Mouse (Mus musculus) midbrain, embryonic 16.5 days (tissue): ENCODE measurements around the gene Lat. TPM values are rescaled to one million over a fixed set of nuclear protein-coding genes. Genes with fewer than 3 reads are reported as not detected.

Experiments
- ATAC-seq: fragments of 200-750 bp; cut with Nextera tagmentation; 2 replicates; pipeline ENCODE4 v1.8.0; 2017; ENCODE audit warnings: moderate TSS enrichment
- H3K27ac ChIP-seq: fragments of 300-500 bp; sonication (generic); 2 replicates; pipeline ENCODE4 v1.5.1; 2014; ENCODE audit warnings: mild to moderate bottlenecking, low read length, mixed read lengths
- H3K27me3 ChIP-seq: fragments of 300-500 bp; sonication (generic); 2 replicates; pipeline ENCODE4 v1.6.1; 2014; ENCODE audit warnings: low read depth, low read length, mixed read lengths; ENCODE audit not compliant: control insufficient read depth, insufficient read depth
- H3K36me3 ChIP-seq: fragments of 300-500 bp; sonication (generic); 2 replicates; pipeline ENCODE4 v1.6.1; 2014; ENCODE audit warnings: mild to moderate bottlenecking, low read length, moderate library complexity, mixed read lengths; ENCODE audit not compliant: control insufficient read depth, insufficient read depth
- H3K4me1 ChIP-seq: fragments of 300-500 bp; sonication (generic); 2 replicates; pipeline ENCODE4 v1.6.1; 2014; ENCODE audit warnings: mild to moderate bottlenecking, low read length, mixed read lengths; ENCODE audit not compliant: control insufficient read depth, insufficient read depth
- H3K4me2 ChIP-seq: fragments of 300-500 bp; sonication (generic); 2 replicates; pipeline ENCODE4 v1.6.1; 2014; ENCODE audit warnings: mild to moderate bottlenecking, low read length, mixed read lengths
- H3K4me3 ChIP-seq: fragments of 300-500 bp; sonication (generic); 2 replicates; pipeline ENCODE4 v1.5.1; 2014; ENCODE audit warnings: low read depth, mild to moderate bottlenecking, low read length, moderate library complexity, mixed read lengths
- H3K9ac ChIP-seq: fragments of 300-500 bp; sonication (generic); 2 replicates; pipeline ENCODE4 v1.6.1; 2014; ENCODE audit warnings: low read depth, low read length, mixed read lengths
- H3K9me3 ChIP-seq: fragments of 300-500 bp; sonication (generic); replicated peaks from 2 replicates; pipeline ENCODE4 v1.6.1; 2014; ENCODE audit warnings: mild to moderate bottlenecking, low read length, mixed read lengths; ENCODE audit not compliant: control insufficient read depth, poor library complexity, severe bottlenecking
- WGBS: fragments of 180-500 bp; shearing (Covaris S2); extraction: QIAGEN DNeasy Blood & Tissue Kit; methylation state at CpG from one replicate; pipeline ENCODE4 v1.1.7; 2014; 5-methylcytosine and 5-hydroxymethylcytosine counted together
- polyA plus RNA-seq: library from polyadenylated mRNA; unstranded; fragments of >200 nt; fragmentation: Nextera tagmentation; extraction: Ambion mirVana; gene quantifications from 2 replicates; pipeline ENCODE4 v1.2.1, GENCODE M21; 2015

The Lat gene
- polyA plus RNA-seq, 1 experiment from 2014 or later: 0.87 TPM

GRCm38 (mm10) chr7:126348293-126348692, 21.1 kb downstream of the Lat start:
- ATAC-seq: no peak

GRCm38 (mm10) chr7:126347098-126347497, 22.3 kb downstream of the Lat start:
- Histone ChIP-seq H3K4me2 (no peak overlapping the region), H3K4me3 (no peak overlapping the region), H3K4me1 (no peaks in the 10 kb centered on the region), H3K9ac (no peak overlapping the region), H3K27me3 (no peaks in the 10 kb centered on the region), H3K9me3 (no peaks in the 10 kb centered on the region), H3K36me3 (no peaks in the 10 kb centered on the region), H3K27ac (no peak overlapping the region)
- ATAC-seq: no peak
- WGBS: 68% methylated on average over 1 of the region's 1 CpGs

More at GRCm38 (mm10) chr7:126348293-126348692, 21.1 kb downstream of the Lat start:
- no peak overlapping the region for H3K4me2 ChIP-seq
- no peaks in the 10 kb centered on the region for H3K36me3 ChIP-seq
- no peak overlapping the region for H3K9ac ChIP-seq
- H3K9me3 ChIP-seq: no peaks in the 10 kb centered on the region
- H3K27ac ChIP-seq: no peak overlapping the region
- H3K27me3 ChIP-seq: no peaks in the 10 kb centered on the region
- WGBS: 82% methylated on average over 8 of the region's 8 CpGs
- no peaks in the 10 kb centered on the region for H3K4me1 ChIP-seq
- H3K4me3 ChIP-seq: no peak overlapping the region

DNA sequence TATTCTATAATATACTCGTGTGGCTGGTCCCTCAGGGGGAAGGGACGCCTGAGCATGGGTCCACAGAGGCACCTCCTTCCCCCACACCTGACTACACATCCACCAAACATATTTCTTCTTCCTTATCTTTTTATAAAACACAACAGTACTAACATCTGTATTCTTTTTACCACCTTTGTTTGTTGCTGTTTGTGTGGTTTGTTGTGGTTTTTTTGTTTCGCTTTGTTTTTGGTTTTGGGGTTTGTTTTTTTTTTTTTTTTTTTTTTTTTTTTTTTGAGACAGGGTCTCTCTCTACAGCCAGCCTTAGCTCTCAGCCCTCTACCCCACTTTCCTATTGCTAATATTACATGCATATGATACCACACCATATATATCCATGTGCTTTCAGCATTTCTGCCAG, 23.4 kb downstream of the Lat start:
- no peak for ATAC-seq
- Histone ChIP-seq H3K4me1 (no peaks in the 10 kb centered on the region), H3K4me3 (no peak overlapping the region), H3K9me3 (no peaks in the 10 kb centered on the region), H3K27me3 (no peaks in the 10 kb centered on the region), H3K4me2 (no peak overlapping the region), H3K27ac (no peak overlapping the region), H3K36me3 (no peaks in the 10 kb centered on the region), H3K9ac (no peak overlapping the region)
- 49% methylated on average over 3 of the region's 3 CpGs for WGBS

DNA sequence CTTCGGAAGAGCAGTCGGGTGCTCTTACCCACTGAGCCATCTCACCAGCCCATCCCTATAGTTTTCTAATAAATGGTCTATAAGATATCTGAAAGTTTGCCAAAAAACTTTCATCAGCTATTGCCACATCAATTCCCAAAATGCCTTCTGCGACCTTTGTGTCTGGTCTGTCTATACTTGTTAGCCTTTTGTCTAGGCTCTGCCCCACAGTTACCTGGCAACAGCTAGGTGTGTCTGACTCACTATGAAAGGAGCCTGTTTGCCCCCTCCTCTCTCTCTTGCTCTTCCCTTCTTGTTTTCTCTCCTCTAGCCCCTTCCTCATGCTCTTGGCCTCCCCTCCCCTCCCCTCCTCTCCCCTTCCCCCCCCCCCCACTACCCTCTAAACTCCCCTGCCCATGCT, 23.8 kb downstream of the Lat start:
- Histone ChIP-seq H3K4me3 (no peak overlapping the region), H3K36me3 (no peaks in the 10 kb centered on the region), H3K9ac (no peak overlapping the region), H3K4me2 (no peak overlapping the region), H3K27ac (no peak overlapping the region), H3K9me3 (no peaks in the 10 kb centered on the region), H3K27me3 (no peaks in the 10 kb centered on the region), H3K4me1 (no peaks in the 10 kb centered on the region)
- ATAC-seq: no peak
- 69% methylated on average over 3 of the region's 3 CpGs for WGBS

DNA sequence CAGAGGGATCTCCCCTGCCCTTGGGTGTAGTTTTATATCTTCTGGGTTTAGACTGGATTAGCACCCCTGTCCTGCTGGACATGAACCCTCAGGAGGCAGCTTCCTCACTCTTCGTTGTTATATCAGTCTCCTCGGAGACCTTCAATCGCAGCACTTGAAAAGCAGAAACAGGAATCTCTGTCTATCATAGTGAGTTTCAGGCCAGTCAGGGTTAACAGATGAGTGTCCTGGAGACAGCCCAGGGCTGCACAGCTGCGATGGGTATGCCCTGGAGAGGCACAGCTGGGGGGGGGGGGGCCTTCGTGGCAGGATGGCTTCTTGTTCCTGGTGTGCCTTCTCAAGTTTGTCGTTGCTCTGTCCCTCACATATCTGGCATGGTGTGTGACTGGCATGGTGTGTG, 28.5 kb downstream of the Lat start:
- no peaks in the 10 kb centered on the region for H3K36me3 ChIP-seq
- no peak overlapping the region for H3K27ac ChIP-seq
- no peak overlapping the region for H3K4me2 ChIP-seq
- no peaks in the 10 kb centered on the region for H3K4me1 ChIP-seq
- no peak overlapping the region for H3K9ac ChIP-seq
- H3K9me3 ChIP-seq: no peaks in the 10 kb centered on the region
- no peak for ATAC-seq
- no peak overlapping the region for H3K4me3 ChIP-seq
- H3K27me3 ChIP-seq: no peaks in the 10 kb centered on the region
- 57% methylated on average over 6 of the region's 6 CpGs for WGBS

DNA sequence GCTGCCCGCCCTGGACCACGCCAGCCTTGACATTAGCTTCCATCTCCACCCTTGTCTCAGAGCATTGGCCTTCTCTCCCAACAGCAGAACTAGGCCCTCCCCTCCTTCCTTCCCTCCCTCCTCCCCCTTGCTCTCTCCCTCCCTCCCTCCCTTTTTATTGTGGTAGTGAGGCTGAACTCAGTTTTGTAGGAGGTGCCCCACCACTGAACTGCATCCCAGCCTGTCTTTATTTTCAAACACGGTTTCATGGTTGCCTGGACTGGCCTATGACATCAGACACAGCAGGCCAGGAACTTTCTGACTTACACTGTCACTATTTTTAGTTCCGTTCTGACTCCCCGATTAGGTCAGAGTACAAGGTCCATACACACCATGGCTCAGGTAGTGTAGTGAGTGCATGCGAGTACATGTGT, 29.2 kb downstream of the Lat start:
- Histone ChIP-seq H3K9ac (no peak overlapping the region), H3K4me1 (no peaks in the 10 kb centered on the region), H3K4me2 (no peak overlapping the region), H3K9me3 (no peaks in the 10 kb centered on the region), H3K27ac (no peak overlapping the region), H3K36me3 (no peaks in the 10 kb centered on the region), H3K4me3 (no peak overlapping the region), H3K27me3 (no peaks in the 10 kb centered on the region)
- 76% methylated on average over 6 of the region's 6 CpGs for WGBS
- ATAC-seq: no peak

- Histone ChIP-seq H3K36me3 (no peaks in the 10 kb centered on the region), H3K27ac (no peak overlapping the region), H3K4me1 (no peaks in the 10 kb centered on the region), H3K4me3 (no peak overlapping the region), H3K4me2 (no peak overlapping the region), H3K9ac (no peak overlapping the region), H3K9me3 (no peaks in the 10 kb centered on the region), H3K27me3 (no peaks in the 10 kb centered on the region)
- no peak for ATAC-seq
- WGBS: 82% methylated on average over 8 of the region's 8 CpGs
Observed at GRCm38 (mm10) chr7:126339521-126339971, 29.8 kb downstream of the Lat start.

DNA sequence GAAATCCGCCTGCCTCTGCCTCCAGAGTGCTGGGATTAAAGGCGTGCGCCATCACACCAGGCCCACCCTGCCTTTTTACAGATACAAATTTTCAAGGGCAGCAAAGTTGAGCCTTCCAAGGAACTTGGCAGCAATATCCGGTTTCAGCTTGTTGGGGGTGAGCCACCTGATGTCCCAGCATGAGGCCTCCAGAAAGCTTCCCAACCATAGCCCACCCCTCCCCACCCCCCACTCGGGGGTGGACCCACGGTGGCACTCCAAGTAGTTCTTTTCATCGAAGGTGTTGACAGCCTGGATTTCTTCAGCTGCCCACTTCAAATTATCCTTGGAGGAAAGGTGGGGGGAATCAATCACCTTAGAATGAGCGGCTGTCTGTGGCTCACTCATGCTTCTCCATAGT, 30.5 kb downstream of the Lat start:
- no peak overlapping the region for H3K4me3 ChIP-seq
- no peaks in the 10 kb centered on the region for H3K27me3 ChIP-seq
- no peaks in the 10 kb centered on the region for H3K4me1 ChIP-seq
- no peak overlapping the region for H3K4me2 ChIP-seq
- ATAC-seq: no peak
- H3K9ac ChIP-seq: no peak overlapping the region
- WGBS: 82% methylated on average over 8 of the region's 8 CpGs
- H3K36me3 ChIP-seq: no peaks in the 10 kb centered on the region
- no peaks in the 10 kb centered on the region for H3K9me3 ChIP-seq
- no peak overlapping the region for H3K27ac ChIP-seq

DNA sequence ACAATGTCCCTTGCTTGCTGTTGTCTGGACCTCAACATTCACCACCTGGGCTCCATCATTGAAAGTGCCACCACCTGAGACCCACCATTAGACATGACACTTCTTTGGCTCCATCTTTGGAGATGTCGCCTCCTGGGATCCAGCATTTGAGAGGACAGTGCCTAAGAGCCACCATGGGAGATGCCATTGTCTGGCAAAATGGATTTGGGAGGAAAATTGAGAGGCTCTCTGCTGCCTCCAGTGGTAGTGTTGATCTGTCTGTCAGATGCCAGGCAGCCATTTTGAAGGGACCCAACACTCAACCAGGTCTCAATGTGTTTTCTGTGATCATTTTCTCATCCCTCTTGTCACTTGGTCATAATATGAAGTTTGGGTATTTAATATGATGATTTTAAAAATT, 33.8 kb downstream of the Lat start:
- no peak overlapping the region for H3K4me3 ChIP-seq
- H3K4me2 ChIP-seq: no peak overlapping the region
- H3K9me3 ChIP-seq: no peaks in the 10 kb centered on the region
- H3K9ac ChIP-seq: no peak overlapping the region
- 97% methylated on average over 1 of the region's 1 CpGs for WGBS
- ATAC-seq: no peak
- H3K36me3 ChIP-seq: no peaks in the 10 kb centered on the region
- H3K4me1 ChIP-seq: no peaks in the 10 kb centered on the region
- H3K27me3 ChIP-seq: no peaks in the 10 kb centered on the region
- no peak overlapping the region for H3K27ac ChIP-seq

- 83% methylated on average over 3 of the region's 3 CpGs for WGBS
- H3K9ac ChIP-seq: no peak overlapping the region
- H3K27me3 ChIP-seq: no peaks in the 10 kb centered on the region
- no peaks in the 10 kb centered on the region for H3K36me3 ChIP-seq
- no peak for ATAC-seq
- no peak overlapping the region for H3K4me2 ChIP-seq
- H3K9me3 ChIP-seq: no peaks in the 10 kb centered on the region
- H3K27ac ChIP-seq: no peak overlapping the region
- H3K4me1 ChIP-seq: no peaks in the 10 kb centered on the region
- H3K4me3 ChIP-seq: no peak overlapping the region
Observed at GRCm38 (mm10) chr7:126332691-126333090, 36.7 kb downstream of the Lat start.
